Mouse (Mus musculus): Measurements from ENCODE around the gene Pfn4. TPM values are rescaled to one million over a fixed set of nuclear protein-coding genes. Genes with fewer than 3 reads are reported as not detected.
A peak's percentile ranks its signal among the peaks of the same experiment; 100 is the strongest.
"Not testable (repeated sequence)": the region's sequence is repeated elsewhere in the genome, so short reads cannot be mapped to it uniquely, and the experiment has no call there.

The Pfn4 gene
- 1 to 10 TPM in 1 of 2 experiments, under 1 TPM in 1; 0.73 to 1.8 TPM for total RNA-seq (2021)
- long read RNA-seq, experiment 1, partial matches to known transcripts: 1 of 4 reads
- long read RNA-seq, experiment 1, other reads (novel, unspliced or antisense): 0 of 4 reads
- long read RNA-seq, experiment 2: 0 reads

GRCm38 (mm10) chr12:4768492-4769332 is at the start of gene Pfn4, which contains the start of gene Fam228b:
Gene Pfn4, plus strand, starts transcription at chr12:4769022.
Gene Fam228b, minus strand, starts transcription at chr12:4769267.
- DNase-seq: peak; percentile 96 to 97

GRCm38 (mm10) chr12:4719066-4719761 is 49.6 kb upstream of the Pfn4 start:
- DNase-seq: no peak

- no peak for DNase-seq
Measured at GRCm38 (mm10) chr12:4719762-4720754, 48.8 kb upstream of the Pfn4 start.

GRCm38 (mm10) chr12:4729165-4729564 is 39.7 kb upstream of the Pfn4 start:
- DNase-seq: no peak

GRCm38 (mm10) chr12:4731629-4732028 is 37.2 kb upstream of the Pfn4 start:
- DNase-seq: no peak

GRCm38 (mm10) chr12:4732332-4732731 is 36.5 kb upstream of the Pfn4 start:
- DNase-seq: no peak

- no peak for DNase-seq
Measured at GRCm38 (mm10) chr12:4738031-4738576, 30.7 kb upstream of the Pfn4 start, which contains the start of gene Fam228a. Gene Fam228a, minus strand, starts transcription at chr12:4738430.

- DNase-seq: peak; percentile 43 to 48
Measured at GRCm38 (mm10) chr12:4740823-4741222, 28.0 kb upstream of the Pfn4 start.

GRCm38 (mm10) chr12:4742183-4742582 is 26.6 kb upstream of the Pfn4 start:
- no peak for DNase-seq

- peak; percentile 29 to 41 for DNase-seq
Measured at GRCm38 (mm10) chr12:4744486-4744885, 24.3 kb upstream of the Pfn4 start.

GRCm38 (mm10) chr12:4754451-4754850 is 14.4 kb upstream of the Pfn4 start:
- DNase-seq: not testable (repeated sequence)

- no peak for DNase-seq
Measured at GRCm38 (mm10) chr12:4757060-4757459, 11.8 kb upstream of the Pfn4 start.

GRCm38 (mm10) chr12:4769333-4769723 is 506 bp downstream of the Pfn4 start:
- DNase-seq: no peak

- no peak for DNase-seq
Measured at GRCm38 (mm10) chr12:4774895-4775587, 6.2 kb downstream of the Pfn4 start.

- DNase-seq: no peak
Measured at GRCm38 (mm10) chr12:4775588-4775949, 6.7 kb downstream of the Pfn4 start.

- no peak for DNase-seq
Measured at GRCm38 (mm10) chr12:4777734-4778133, 8.9 kb downstream of the Pfn4 start.

GRCm38 (mm10) chr12:4780245-4780644 is 11.4 kb downstream of the Pfn4 start:
- no peak for DNase-seq

- DNase-seq: no peak
Measured at GRCm38 (mm10) chr12:4781270-4781669, 12.4 kb downstream of the Pfn4 start.

- DNase-seq: not testable (repeated sequence)
Measured at GRCm38 (mm10) chr12:4781725-4782404, 13.0 kb downstream of the Pfn4 start.

GRCm38 (mm10) chr12:4783598-4783997 is 14.8 kb downstream of the Pfn4 start:
- DNase-seq: no peak

All from adrenal gland, postnatal 36 days (tissue).